ENCODE assay signal across 8 mouse cellular contexts in genomic region chr12:87052661-87053321, GRCm38 (mm10). TPM values are rescaled to one million over a fixed set of nuclear protein-coding genes. Genes with fewer than 3 reads are reported as not detected.
DNase-seq lines count a peak whose midpoint lies in the region; ATAC-seq lines count a peak whose summit lies in the region.

No protein-coding gene starts in this region.

- peak; percentile 86 for ATAC-seq in erythroblast, adult 5-6 weeks (replicated peaks; ENCODE audit: low FRiP score, poor library complexity, severe bottlenecking)
- peak; percentile 82 for ATAC-seq in megakaryocyte, adult 5-6 weeks (ENCODE audit: poor library complexity, severe bottlenecking)

- intact Hi-C loops in heart, postnatal 14 days (cut with DNase I), result loop anchor here (1.0 to 10.0 kb wide), 4 partner anchors 50 to 284 kb away; no protein-coding TSS in a partner anchor

- peak; percentile 68 for DNase-seq in ES-CJ7 (ENCODE audit: low read depth, low spot score)
- DNase-seq in adrenal gland, postnatal 4 days (ENCODE audit: low spot score in 2 of 2), result peak; percentile 53 to 75
- DNase-seq in heart, postnatal 14 days, result peak; percentile 85 to 93
- DNase-seq in layer of hippocampus, postnatal 25 days (ENCODE audit: extremely low spot score in 1 of 2, low spot score in 1 of 2), result peak; percentile 92 to 99
- DNase-seq in right cerebral cortex, adult 2 months (ENCODE audit: low spot score in 2 of 2), result peak; percentile 93 to 97
- DNase-seq in urinary bladder, postnatal 10 days (ENCODE audit: low spot score), result peak; percentile 42

RNA-seq across cellular contexts. Expression of gene Tmem63c, which starts 31.7 kb away (rescaled TPM):
- 1 to 10 TPM; 2.5 TPM for total RNA-seq in adrenal gland, postnatal 4 days (2021)
- not detected in 2 replicates for total RNA-seq in erythroblast, adult 5-6 weeks (2015; ENCODE audit: low replicate concordance)
- not detected in 2 replicates for total RNA-seq in erythroblast, adult 5-6 weeks (2017; ENCODE audit: low replicate concordance)
- under 1 TPM in 1 of 2 experiments, not detected in 1; 0.07 TPM for total RNA-seq in heart, postnatal 14 days (2021)
- total RNA-seq in layer of hippocampus, postnatal 25 days (2021), result 10 to 100 TPM; 32.4 to 35.6 TPM
- not detected in 2 replicates for total RNA-seq in megakaryocyte, adult 5-6 weeks (2015)
- total RNA-seq in megakaryocyte, adult 5-6 weeks (2017), result not detected in 2 replicates

RNA-seq across cellular contexts. Expression of gene Ngb, which starts 49.5 kb away (rescaled TPM):
- total RNA-seq in adrenal gland, postnatal 4 days (2021), result 1 to 10 TPM; 1.2 to 1.5 TPM
- total RNA-seq in erythroblast, adult 5-6 weeks (2015; ENCODE audit: low replicate concordance), result not detected in 2 replicates
- not detected in 2 replicates for total RNA-seq in erythroblast, adult 5-6 weeks (2017; ENCODE audit: low replicate concordance)
- total RNA-seq in heart, postnatal 14 days (2021), result not detected
- 1 to 10 TPM; 2.0 to 2.2 TPM for total RNA-seq in layer of hippocampus, postnatal 25 days (2021)
- not detected in 2 replicates for total RNA-seq in megakaryocyte, adult 5-6 weeks (2015)
- total RNA-seq in megakaryocyte, adult 5-6 weeks (2017), result not detected in 2 replicates

Comparison
In these comparisons a context has a peak if more than half of its experiments do, and no peak if none do; other contexts are left out.
1. Peak in every context shown above with its lines: DNase-seq and ATAC-seq.
2. DNase-seq: peak in every context shown above with its lines; median percentile 96 in layer of hippocampus, postnatal 25 days; 95 in right cerebral cortex, adult 2 months; 89 in heart, postnatal 14 days; 68 in ES-CJ7; 64 in adrenal gland, postnatal 4 days; 42 in urinary bladder, postnatal 10 days.
3. RNA of gene Tmem63c, which starts 31.7 kb away (total RNA-seq): 32.4 to 35.6 TPM in layer of hippocampus, postnatal 25 days; 2.5 TPM in adrenal gland, postnatal 4 days, 0.07 TPM in heart, postnatal 14 days, not detected in erythroblast, adult 5-6 weeks and not detected in megakaryocyte, adult 5-6 weeks; every median in the first group is over 4 times any median in the second.